Mouse (Mus musculus): ENCODE measurements around the gene Fgf2.

The Fgf2 gene

GRCm38 (mm10) chr3:37418341-37418740 is 70.2 kb downstream of the Fgf2 start:
- DNase-seq (ENCODE audit: low spot score), result no peak

GRCm38 (mm10) chr3:37418961-37419457 is 70.9 kb downstream of the Fgf2 start:
- peak; percentile 23 for DNase-seq (ENCODE audit: low spot score)

GRCm38 (mm10) chr3:37419458-37419991 is 71.4 kb downstream of the Fgf2 start, which contains the start of gene Spata5:
TSS of gene Spata5 (plus strand) at chr3:37419896.
- DNase-seq (ENCODE audit: low spot score), result peak; percentile 89

GRCm38 (mm10) chr3:37420072-37420471 is 71.9 kb downstream of the Fgf2 start, which contains the start of gene Nudt6:
TSS of gene Nudt6 (minus strand) at chr3:37420211.
- DNase-seq (ENCODE audit: low spot score), result peak; percentile 63

GRCm38 (mm10) chr3:37420641-37421040 is 72.5 kb downstream of the Fgf2 start:
- no peak for DNase-seq (ENCODE audit: low spot score)

GRCm38 (mm10) chr3:37421179-37421578 is 73.0 kb downstream of the Fgf2 start:
- no peak for DNase-seq (ENCODE audit: low spot score)

- DNase-seq (ENCODE audit: low spot score), result no peak
Observed at GRCm38 (mm10) chr3:37426069-37426468, 77.9 kb downstream of the Fgf2 start.

GRCm38 (mm10) chr3:37430359-37430758 is 82.2 kb downstream of the Fgf2 start:
- DNase-seq (ENCODE audit: low spot score), result no peak

GRCm38 (mm10) chr3:37439770-37440169 is 91.6 kb downstream of the Fgf2 start:
- no peak for DNase-seq (ENCODE audit: low spot score)

- no peak for DNase-seq (ENCODE audit: low spot score)
Observed at GRCm38 (mm10) chr3:37443409-37443808, 95.3 kb downstream of the Fgf2 start.

GRCm38 (mm10) chr3:37455992-37456391 is 107.8 kb downstream of the Fgf2 start:
- DNase-seq (ENCODE audit: low spot score), result no peak

Data from urinary bladder, postnatal 10 days (tissue).